Mouse (Mus musculus): ENCODE results near the gene Ttc24. TPM values are rescaled to one million over a fixed set of nuclear protein-coding genes. Genes with fewer than 3 reads are reported as not detected.
A peak's percentile ranks its signal among the peaks of the same experiment; 100 is the strongest.

Gene Ttc24
- polyA plus RNA-seq, 1 experiment from 2014 or later: not detected

DNA sequence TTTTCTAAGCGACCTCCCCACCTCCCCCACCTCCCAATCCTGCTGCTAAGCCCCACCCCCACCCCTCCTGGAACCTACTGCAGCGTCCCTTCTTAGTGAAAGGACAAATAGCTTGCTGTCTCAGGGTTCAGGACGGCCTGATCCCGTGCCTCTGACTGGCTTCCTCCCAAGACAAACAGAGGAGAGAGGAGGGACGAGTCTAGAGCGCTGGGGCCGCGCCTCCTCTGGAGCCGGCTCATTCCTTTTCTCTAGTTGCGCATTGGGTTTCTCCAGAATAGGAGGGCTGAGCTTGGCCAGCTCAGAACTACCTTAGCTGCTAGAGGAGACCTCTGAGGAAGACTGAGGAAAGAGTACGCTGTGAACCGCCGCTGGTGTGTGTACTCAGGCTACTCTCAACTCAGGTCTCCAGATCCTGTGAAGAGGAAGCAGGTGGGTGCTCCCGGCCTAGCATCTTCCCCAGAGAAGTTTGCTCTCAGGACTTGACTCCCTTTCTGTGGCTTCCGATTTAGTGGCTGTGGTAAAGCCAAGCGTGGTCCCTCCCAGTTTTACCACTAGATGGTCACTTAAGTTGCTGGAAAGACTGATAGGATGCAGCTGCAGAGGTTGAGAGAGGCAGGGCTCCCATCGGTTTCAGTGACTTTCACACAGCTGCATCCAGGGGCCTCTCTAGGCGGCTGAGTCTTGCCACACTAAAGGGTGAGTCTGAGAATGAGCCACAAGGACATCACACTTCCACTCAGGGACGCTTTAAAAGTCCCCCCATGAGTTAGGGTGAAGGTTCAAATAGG lies 47.3 kb downstream of the Ttc24 start:
- peaks cover 25% of the 10 kb centered on the region for H3K27me3 ChIP-seq (ENCODE audit: control insufficient read depth, insufficient read depth, low read depth, low read length)
- H3K4me2 ChIP-seq (ENCODE audit: low read depth, low read length): no peak overlapping the region; the same call in 1 of the 2 replicates
- peaks cover 3% of the 10 kb centered on the region for H3K9me3 ChIP-seq (replicated peaks; ENCODE audit: control insufficient read depth, low read length)
- no peak overlapping the region for H3K4me3 ChIP-seq (ENCODE audit: low read depth, low read length)
- no peaks in the 10 kb centered on the region for H3K36me3 ChIP-seq (ENCODE audit: control insufficient read depth, insufficient read depth)
- ATAC-seq (ENCODE audit: low read depth): peak; percentile 74
- WGBS (ENCODE audit: insufficient replicate concordance): 17% methylated on average over 19 of the region's 19 CpGs
- no peak overlapping the region for H3K9ac ChIP-seq (ENCODE audit: low read depth, low read length)
- H3K4me1 ChIP-seq (ENCODE audit: control insufficient read depth, low read depth, low read length): no peaks in the 10 kb centered on the region
- no peak overlapping the region for H3K27ac ChIP-seq (ENCODE audit: low read length)

DNA sequence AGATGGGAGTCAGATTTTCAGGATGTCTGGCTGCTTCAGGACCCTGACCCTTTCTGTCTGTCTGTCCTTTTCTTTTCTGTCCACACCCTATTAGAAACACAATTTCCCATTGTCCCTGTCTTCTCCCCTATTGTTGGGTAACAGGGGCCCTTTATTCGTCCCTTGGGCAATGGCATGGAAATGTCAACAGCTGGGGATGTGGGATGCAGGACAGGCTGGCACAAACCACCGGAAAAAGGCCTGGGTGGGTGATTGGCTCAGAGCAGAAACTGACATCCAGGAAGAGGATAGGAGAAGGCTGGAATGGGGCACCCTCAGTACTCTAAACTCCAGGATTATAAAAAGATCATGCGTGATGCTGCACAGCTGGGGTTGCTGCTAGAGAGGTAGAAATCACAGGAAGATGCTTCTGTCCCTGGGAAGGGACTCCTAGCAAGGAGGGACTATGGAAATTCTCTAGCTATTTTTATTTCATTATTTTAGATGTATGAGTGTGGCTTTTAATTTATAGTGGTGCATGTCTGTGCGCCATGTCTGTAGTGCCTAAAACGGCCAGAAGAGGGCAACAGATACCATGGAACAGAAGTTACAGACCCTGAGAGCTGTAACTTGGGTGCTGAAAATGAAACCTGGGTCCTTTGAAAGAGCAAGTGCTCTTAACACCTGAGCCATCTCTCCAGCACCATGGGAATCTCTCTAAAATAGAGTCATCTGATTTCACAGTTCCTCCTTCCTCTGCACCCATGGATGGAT lies 50.5 kb downstream of the Ttc24 start, which contains the start of gene Hapln2:
TSS of gene Hapln2 (minus strand) at position 150 of the 753 bp plus-strand sequence.
- no peak for ATAC-seq (ENCODE audit: low read depth)
- WGBS (ENCODE audit: insufficient replicate concordance): 40% methylated on average over 5 of the region's 5 CpGs
- H3K36me3 ChIP-seq (ENCODE audit: control insufficient read depth, insufficient read depth): no peaks in the 10 kb centered on the region
- peaks cover 9% of the 10 kb centered on the region for H3K4me1 ChIP-seq (ENCODE audit: control insufficient read depth, low read depth, low read length)
- H3K9me3 ChIP-seq (replicated peaks; ENCODE audit: control insufficient read depth, low read length): peaks cover 3% of the 10 kb centered on the region
- H3K4me3 ChIP-seq (ENCODE audit: low read depth, low read length): no peak within 1 kb of the TSS
- no peak within 1 kb of the TSS for H3K9ac ChIP-seq (ENCODE audit: low read depth, low read length)
- no peak within 1 kb of the TSS for H3K27ac ChIP-seq (ENCODE audit: low read length)
- peaks cover 57% of the 10 kb centered on the region for H3K27me3 ChIP-seq (ENCODE audit: control insufficient read depth, insufficient read depth, low read depth, low read length)
- H3K4me2 ChIP-seq (ENCODE audit: low read depth, low read length): no peak within 1 kb of the TSS

DNA sequence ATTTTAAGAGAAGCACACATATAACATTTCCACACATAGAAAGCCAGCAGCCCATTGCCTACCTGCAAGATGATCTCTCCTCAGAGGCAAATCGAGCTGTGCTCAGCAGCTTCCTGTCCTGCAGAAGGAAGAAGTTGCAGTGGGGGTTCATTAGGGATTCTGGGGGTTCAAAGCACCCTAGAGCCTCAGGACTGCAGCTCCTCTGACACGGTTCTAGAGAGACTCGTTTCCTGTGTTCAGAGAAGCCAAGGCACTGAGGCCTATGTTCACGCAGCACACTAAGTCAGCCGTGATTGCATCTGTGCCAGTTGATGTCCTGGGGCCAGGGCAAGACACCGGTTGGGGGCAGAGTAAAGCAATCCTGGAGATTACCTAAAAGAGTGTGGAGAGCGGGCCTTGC lies 51.3 kb downstream of the Ttc24 start:
- no peak overlapping the region for H3K4me3 ChIP-seq (ENCODE audit: low read depth, low read length)
- peaks cover 60% of the 10 kb centered on the region for H3K27me3 ChIP-seq (ENCODE audit: control insufficient read depth, insufficient read depth, low read depth, low read length)
- H3K4me1 ChIP-seq (ENCODE audit: control insufficient read depth, low read depth, low read length): peaks cover 11% of the 10 kb centered on the region
- no peaks in the 10 kb centered on the region for H3K36me3 ChIP-seq (ENCODE audit: control insufficient read depth, insufficient read depth)
- no peak overlapping the region for H3K27ac ChIP-seq (ENCODE audit: low read length)
- H3K9me3 ChIP-seq (replicated peaks; ENCODE audit: control insufficient read depth, low read length): peaks cover 3% of the 10 kb centered on the region
- 43% methylated on average over 7 of the region's 7 CpGs for WGBS (ENCODE audit: insufficient replicate concordance)
- ATAC-seq (ENCODE audit: low read depth): no peak
- no peak overlapping the region for H3K9ac ChIP-seq (ENCODE audit: low read depth, low read length)
- H3K4me2 ChIP-seq (ENCODE audit: low read depth, low read length): no peak overlapping the region

DNA sequence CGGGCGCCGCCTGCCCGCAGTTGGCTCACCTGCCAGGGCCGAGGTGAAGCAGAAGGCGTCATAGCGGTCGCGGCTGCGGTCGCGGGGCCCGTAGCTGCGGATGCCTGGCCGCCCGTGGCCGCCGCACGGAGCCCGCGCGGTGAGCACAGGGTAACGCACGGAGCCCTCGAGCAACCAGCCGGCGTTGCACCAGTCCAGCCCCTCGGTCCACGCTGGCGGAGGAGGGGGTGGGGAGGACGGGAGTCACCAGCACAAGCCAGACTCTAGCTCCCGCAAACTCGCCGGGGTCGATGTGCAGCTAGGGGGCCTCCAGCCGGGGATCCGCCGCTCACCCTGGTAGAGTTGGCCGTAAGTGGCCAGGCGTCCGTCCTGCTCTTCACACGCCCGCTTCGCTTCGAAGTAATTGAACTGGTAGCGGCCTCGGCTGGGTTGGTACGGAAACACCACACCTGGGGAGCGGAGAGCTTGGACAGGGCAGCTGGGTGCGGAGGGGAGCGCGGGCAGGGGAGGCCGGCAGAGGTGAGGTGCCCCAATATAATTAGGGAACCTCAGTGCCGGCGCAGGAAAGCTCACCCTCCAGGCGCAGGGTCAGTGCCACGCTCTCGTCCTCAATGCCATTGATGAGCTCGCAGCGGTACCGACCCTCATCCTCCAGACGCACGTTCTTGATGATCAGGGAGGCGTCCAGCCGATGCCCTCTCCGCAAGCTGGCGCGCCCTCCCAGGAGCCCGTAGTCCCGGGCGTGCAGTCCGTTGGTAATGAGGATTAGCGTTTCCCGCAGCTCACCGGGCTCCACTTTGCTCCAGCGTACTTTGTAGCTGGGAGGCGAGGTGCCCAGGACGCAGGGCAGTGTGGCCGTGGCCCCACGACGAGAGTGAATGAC lies 54.7 kb downstream of the Ttc24 start:
- Histone ChIP-seq H3K4me2 (ENCODE audit: low read depth, low read length) (peak overlapping the region; percentile 82), H3K27ac (ENCODE audit: low read length) (no peak overlapping the region), H3K36me3 (ENCODE audit: control insufficient read depth, insufficient read depth) (no peaks in the 10 kb centered on the region), H3K4me3 (ENCODE audit: low read depth, low read length) (peak overlapping the region; percentile 60), H3K4me1 (ENCODE audit: control insufficient read depth, low read depth, low read length) (peaks cover 11% of the 10 kb centered on the region), H3K9me3 (replicated peaks; ENCODE audit: control insufficient read depth, low read length) (peaks cover 3% of the 10 kb centered on the region), H3K27me3 (ENCODE audit: control insufficient read depth, insufficient read depth, low read depth, low read length) (peaks cover 70% of the 10 kb centered on the region), H3K9ac (ENCODE audit: low read depth, low read length) (0 out of 2 replicates have a peak overlapping the region, but pooled peaks have one; percentile 20)
- ATAC-seq (ENCODE audit: low read depth): no peak; the same call in 1 of the 2 replicates
- WGBS (ENCODE audit: insufficient replicate concordance): 1% methylated on average over 80 of the region's 81 CpGs

DNA sequence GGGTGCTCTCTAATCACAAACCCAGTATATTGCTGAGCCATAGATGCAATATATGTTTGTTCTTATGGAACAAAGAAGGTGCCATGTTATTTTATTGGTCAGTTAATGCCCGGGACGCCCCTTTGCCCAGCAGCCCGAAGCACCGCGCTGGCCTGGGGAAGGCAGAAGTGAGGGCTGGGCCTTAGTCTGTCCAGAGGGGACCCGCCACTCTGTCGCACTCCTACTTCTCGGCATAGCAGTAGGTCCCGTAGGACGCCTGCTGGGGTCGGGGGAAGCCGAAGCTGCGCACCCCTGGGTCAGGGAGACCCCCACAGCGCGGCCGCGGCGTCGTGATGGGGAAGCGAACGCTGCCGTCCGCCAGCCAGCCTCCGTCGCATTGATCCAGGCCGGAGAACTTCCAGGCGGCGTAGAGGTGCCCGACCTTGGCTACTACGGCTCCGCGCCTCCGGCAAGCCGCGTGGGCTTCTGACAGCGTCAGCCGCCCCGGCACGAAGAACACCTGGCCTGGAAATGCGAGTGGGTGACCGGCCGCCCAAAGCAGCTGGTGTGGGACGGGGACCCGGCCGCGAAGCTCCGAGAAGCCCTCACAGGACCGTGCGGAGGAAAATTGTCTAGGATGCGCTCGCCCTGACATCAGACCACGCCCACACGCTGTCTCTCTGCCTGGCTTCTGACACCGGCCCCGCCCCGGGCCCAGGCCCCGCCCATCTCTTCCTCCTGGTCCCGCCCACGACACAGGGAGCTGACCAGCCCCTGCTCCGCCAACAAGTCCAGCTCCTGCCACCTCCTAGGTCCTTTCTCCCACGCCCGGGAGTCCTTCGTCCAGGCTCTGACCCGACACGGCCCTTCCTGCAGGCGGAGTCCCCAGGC lies 55.5 kb downstream of the Ttc24 start:
- WGBS (ENCODE audit: insufficient replicate concordance): 2% methylated on average over 66 of the region's 66 CpGs
- Histone ChIP-seq H3K4me2 (ENCODE audit: low read depth, low read length) (peak overlapping the region; percentile 82), H3K27ac (ENCODE audit: low read length) (no peak overlapping the region), H3K9me3 (replicated peaks; ENCODE audit: control insufficient read depth, low read length) (no peaks in the 10 kb centered on the region), H3K9ac (ENCODE audit: low read depth, low read length) (0 out of 2 replicates have a peak overlapping the region, but pooled peaks have one; percentile 20), H3K4me3 (ENCODE audit: low read depth, low read length) (peak overlapping the region; percentile 60), H3K36me3 (ENCODE audit: control insufficient read depth, insufficient read depth) (no peaks in the 10 kb centered on the region), H3K27me3 (ENCODE audit: control insufficient read depth, insufficient read depth, low read depth, low read length) (peaks cover 70% of the 10 kb centered on the region), H3K4me1 (ENCODE audit: control insufficient read depth, low read depth, low read length) (peaks cover 11% of the 10 kb centered on the region)
- ATAC-seq (ENCODE audit: low read depth): peak; percentile 89

Other genes starting within 250 kb of the Ttc24 start
- gene Sh2d2a, start 231.5 kb downstream of the Ttc24 start, polyA plus RNA-seq (2015; fragmentation: Nextera tagmentation; extraction: Ambion mirVana): 0.29 and 0.37 TPM in 2 replicates
- gene Prcc, start 192.7 kb downstream of the Ttc24 start, polyA plus RNA-seq (2015; fragmentation: Nextera tagmentation; extraction: Ambion mirVana): 4.1 and 4.7 TPM in 2 replicates
- 53.6 and 57.1 TPM in 2 replicates for gene Hdgf, start 172.0 kb downstream of the Ttc24 start, polyA plus RNA-seq (2015; fragmentation: Nextera tagmentation; extraction: Ambion mirVana)
- gene Mrpl24, start 158.8 kb downstream of the Ttc24 start, polyA plus RNA-seq (2015; fragmentation: Nextera tagmentation; extraction: Ambion mirVana): 35.1 and 35.8 TPM in 2 replicates
- gene Isg20l2, start 148.0 kb downstream of the Ttc24 start, polyA plus RNA-seq (2015; fragmentation: Nextera tagmentation; extraction: Ambion mirVana): 17.2 and 17.5 TPM in 2 replicates
- 5.2 and 5.7 TPM in 2 replicates for gene Rrnad1, start 147.6 kb downstream of the Ttc24 start, polyA plus RNA-seq (2015; fragmentation: Nextera tagmentation; extraction: Ambion mirVana)
- 0.09 and 0.25 TPM in 2 replicates for gene Crabp2, start 129.6 kb downstream of the Ttc24 start, polyA plus RNA-seq (2015; fragmentation: Nextera tagmentation; extraction: Ambion mirVana)
- 1.2 and 1.4 TPM in 2 replicates for gene Nes, start 107.2 kb downstream of the Ttc24 start, polyA plus RNA-seq (2015; fragmentation: Nextera tagmentation; extraction: Ambion mirVana)
- 0.04 TPM in 1 of 2 replicates, not detected in the other for gene Bcan, start 78.1 kb downstream of the Ttc24 start, polyA plus RNA-seq (2015; fragmentation: Nextera tagmentation; extraction: Ambion mirVana)
- not detected in 2 replicates for gene Hapln2, start 50.7 kb downstream of the Ttc24 start, polyA plus RNA-seq (2015; fragmentation: Nextera tagmentation; extraction: Ambion mirVana)
- 13.2 and 14.1 TPM in 2 replicates for gene Gpatch4, start 35.2 kb downstream of the Ttc24 start, polyA plus RNA-seq (2015; fragmentation: Nextera tagmentation; extraction: Ambion mirVana)
- gene Naxe, start 19.8 kb downstream of the Ttc24 start, polyA plus RNA-seq (2015; fragmentation: Nextera tagmentation; extraction: Ambion mirVana): 83.2 and 85.0 TPM in 2 replicates
- gene Iqgap3, start 3.7 kb upstream of the Ttc24 start, polyA plus RNA-seq (2015; fragmentation: Nextera tagmentation; extraction: Ambion mirVana): 7.3 and 7.6 TPM in 2 replicates
- 5.2 and 7.9 TPM in 2 replicates for gene Mef2d, start 64.1 kb upstream of the Ttc24 start, polyA plus RNA-seq (2015; fragmentation: Nextera tagmentation; extraction: Ambion mirVana)
- 4.8 and 6.3 TPM in 2 replicates for gene Rhbg, start 176.4 kb upstream of the Ttc24 start, polyA plus RNA-seq (2015; fragmentation: Nextera tagmentation; extraction: Ambion mirVana)
- gene Gm38392, start 208.9 kb upstream of the Ttc24 start, polyA plus RNA-seq (2015; fragmentation: Nextera tagmentation; extraction: Ambion mirVana): 0.35 TPM in 1 of 2 replicates, not detected in the other
- gene Tsacc, start 218.7 kb upstream of the Ttc24 start, polyA plus RNA-seq (2015; fragmentation: Nextera tagmentation; extraction: Ambion mirVana): 4.1 and 4.7 TPM in 2 replicates
- 213 and 227 TPM in 2 replicates for gene Cct3, start 218.8 kb upstream of the Ttc24 start, polyA plus RNA-seq (2015; fragmentation: Nextera tagmentation; extraction: Ambion mirVana)
- gene Glmp, start 246.7 kb upstream of the Ttc24 start, polyA plus RNA-seq (2015; fragmentation: Nextera tagmentation; extraction: Ambion mirVana): 97.1 and 97.9 TPM in 2 replicates